Mouse (Mus musculus) spleen, postnatal 36 days (tissue): ENCODE results near the gene Cdhr2.

Experiments
- DNase-seq, 2 experiments: peaks; one replicate each; pipeline ENCODE4 v3.0.0; 2022; ENCODE audit warnings: low spot score in 2 of 2, mixed read lengths in 1 of 2

Gene Cdhr2

DNA sequence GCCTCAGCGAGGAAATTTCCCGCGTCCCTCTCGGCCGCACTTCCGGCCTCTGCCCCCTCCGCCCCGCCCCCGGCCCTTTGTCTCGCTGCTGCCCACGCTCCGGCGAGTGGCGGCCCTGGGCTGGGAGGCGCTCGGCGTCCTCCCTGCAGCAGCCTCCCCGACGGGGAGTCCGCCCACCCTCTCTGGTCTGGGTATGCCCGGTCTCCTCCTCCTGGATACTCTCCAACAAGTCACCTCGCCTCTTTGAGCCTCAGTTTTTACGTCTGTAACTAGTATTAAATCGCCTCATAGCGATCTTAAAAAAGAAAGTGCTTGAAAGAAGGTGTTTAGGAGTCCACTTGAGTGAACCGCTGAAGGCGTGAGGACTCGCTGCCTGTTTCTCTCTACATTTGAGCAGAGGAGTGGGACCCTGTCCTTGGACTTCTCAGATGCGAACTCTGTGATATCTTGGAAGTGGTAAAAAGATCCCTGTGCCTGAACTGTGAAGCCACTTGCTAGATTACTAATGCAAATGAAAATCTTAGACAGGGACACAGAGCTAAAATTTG, 48.7 kb downstream of the Cdhr2 start, which contains the start of gene Gprin1:
Gene Gprin1, minus strand, starts transcription at position 11 of the 548 bp plus-strand sequence.
- no peak for DNase-seq

DNA sequence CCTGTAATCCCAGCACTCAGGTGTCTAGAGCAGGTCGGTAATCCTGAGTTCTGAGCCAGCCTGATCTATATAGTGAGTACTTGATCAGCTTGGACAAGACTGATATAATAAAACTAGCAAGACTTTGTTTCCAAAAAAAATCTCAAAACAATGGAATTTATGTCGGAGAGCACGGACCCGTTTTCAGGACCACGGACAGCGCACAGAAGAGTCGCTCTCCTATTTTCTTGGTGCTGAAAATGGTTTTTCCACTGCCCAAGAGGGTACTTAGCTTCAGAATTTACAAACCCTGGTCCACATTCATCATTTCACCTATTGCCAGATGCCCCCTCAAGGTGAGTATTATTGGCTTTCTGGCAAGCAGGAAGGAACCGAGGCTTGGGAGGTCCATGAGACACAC, 49.4 kb downstream of the Cdhr2 start:
- DNase-seq: no peak

- no peak for DNase-seq
These were observed 51.4 kb downstream of the Cdhr2 start for GRCm38 (mm10) chr13:54752656-54753055.

- DNase-seq: no peak
These were observed 52.5 kb downstream of the Cdhr2 start for GRCm38 (mm10) chr13:54753733-54754132.

DNA sequence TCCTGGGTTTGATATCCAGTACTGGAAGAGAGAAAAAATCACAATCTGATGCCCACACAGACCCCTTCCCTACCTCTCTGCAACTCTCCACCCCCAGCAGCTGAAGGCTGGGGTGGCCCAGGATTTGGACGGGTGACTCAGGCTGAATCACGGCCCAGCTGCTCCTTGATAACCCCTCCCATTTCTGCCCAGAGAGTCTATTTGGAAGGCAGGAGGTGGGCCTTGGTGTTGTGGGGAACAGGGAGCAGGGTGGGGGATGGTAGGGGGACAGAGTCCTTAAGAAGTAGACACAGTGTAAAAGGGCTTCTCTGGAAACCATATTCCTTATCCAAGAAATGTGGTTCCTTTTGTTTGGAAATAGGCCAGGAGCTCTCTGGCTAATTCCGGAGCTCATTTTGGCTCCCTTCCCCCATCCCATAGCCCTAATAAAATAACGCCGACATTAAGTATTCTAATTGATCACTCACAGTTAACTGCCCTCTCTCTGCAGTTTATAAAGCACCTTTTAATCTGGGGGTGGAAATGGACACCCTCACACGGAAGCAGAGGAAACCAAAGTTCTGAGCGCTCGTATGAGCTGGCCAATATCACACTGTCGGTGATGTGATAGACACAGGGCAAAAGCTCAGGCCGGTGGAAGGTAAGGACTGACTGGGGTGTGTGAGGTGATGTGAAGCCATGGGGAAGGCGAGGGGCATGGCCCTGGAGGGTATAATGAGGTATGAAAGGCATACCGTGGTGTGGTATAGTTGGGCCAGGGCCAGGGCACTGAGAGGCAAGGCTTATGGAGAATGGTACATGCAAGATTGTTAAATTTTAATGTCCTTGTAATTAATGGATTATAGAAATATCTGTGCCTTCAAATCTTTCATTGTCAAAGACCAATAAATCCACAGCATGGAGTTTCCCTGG, 53.2 kb downstream of the Cdhr2 start:
- DNase-seq: no peak

- no peak for DNase-seq
These were observed 54.1 kb downstream of the Cdhr2 start for GRCm38 (mm10) chr13:54755201-54755830.

DNA sequence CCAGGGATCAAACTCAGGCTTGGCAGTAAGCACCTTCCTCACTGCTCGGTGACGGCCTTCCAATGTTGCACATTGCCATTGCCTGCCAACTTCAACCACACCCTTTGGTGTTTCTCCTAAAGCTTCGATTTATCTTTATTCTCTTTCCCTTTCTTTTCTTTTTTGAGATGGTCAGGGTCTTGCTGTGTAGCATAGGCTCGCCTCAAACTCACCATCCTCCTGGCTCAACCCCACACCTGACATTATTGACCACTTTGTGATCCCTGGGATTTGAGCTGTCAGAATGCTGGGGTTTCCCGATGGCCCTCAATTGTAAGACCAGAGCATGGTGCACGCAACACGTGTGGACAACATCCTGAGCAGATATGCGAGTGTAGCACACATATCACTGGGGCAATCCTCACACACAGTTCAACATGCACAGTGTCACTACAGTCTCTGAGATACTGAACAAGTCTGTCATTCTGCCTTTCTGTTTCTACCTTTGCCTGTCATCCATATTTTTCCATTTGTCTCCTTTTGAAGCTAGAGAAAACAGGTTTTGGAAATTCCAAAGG, 55.0 kb downstream of the Cdhr2 start:
- DNase-seq: no peak

- DNase-seq: no peak
These were observed 56.0 kb downstream of the Cdhr2 start for GRCm38 (mm10) chr13:54757093-54757830.

- DNase-seq: peak; percentile 19 to 22
These were observed 56.9 kb downstream of the Cdhr2 start for GRCm38 (mm10) chr13:54758045-54758755.

DNA sequence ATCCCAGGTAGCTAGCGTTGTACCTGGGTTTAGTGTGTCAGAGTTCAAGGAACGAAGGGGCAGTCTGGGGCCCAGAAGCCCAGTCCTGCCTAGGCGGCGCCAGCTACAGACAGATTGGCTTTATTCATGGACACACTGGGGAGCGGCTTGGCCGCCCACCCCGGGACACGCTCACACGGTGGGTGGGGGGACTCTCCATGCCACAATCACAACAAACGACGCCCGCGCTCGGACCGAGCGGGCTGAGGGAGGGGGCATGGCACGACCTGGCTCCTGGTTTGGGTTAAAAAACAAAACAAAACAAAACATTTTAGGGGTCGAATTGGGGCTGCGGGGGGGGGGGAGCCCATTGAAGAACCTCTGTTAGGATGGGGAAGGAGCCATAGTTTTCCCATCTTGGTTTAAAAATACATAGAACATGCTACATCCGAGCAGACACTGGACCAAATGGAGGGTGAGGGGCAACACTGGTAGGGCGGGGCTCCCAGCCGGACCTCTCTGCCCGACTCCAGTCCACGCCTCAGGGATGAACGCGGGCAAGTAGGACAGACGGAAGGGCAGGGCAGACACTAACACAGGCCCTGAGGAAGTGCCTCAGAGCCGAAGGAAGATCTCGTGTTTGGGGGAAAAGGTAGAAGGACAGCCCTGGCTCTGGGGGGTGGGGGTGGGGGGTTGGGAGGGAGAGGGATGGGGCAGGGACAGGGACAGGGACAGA, 57.7 kb downstream of the Cdhr2 start:
- no peak for DNase-seq

GRCm38 (mm10) chr13:54759496-54759895, 58.2 kb downstream of the Cdhr2 start:
- no peak for DNase-seq

DNA sequence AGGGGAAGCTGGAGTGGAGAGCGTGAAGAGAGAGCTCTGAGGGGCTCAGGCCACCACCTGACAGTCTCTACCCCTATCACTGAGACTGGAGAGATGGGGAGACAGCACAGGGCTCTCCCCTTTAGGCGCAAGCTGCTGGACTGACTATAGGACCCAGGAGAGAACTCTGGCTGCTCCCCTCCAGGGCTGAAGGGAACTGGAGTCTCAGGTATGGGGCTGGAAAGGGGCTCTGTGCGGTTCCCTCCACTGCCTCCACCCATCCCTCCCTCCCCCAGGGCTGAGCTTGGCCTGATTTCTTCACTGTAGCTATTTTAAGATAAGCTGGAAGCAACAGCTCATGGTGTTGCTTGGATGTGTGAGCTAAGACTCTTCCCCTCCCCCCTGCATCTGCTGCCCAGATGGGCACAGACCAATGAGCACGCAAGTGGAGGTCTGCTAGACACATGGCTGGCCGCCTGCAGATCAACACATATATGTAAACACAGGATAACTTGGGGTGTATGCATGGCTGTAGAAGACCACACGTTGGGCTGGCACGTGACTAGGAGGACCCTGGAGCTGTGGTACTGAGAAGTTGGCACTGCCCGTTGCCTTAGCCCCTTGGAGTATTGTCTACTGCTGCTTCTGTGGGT, 59.0 kb downstream of the Cdhr2 start:
- DNase-seq: no peak

DNA sequence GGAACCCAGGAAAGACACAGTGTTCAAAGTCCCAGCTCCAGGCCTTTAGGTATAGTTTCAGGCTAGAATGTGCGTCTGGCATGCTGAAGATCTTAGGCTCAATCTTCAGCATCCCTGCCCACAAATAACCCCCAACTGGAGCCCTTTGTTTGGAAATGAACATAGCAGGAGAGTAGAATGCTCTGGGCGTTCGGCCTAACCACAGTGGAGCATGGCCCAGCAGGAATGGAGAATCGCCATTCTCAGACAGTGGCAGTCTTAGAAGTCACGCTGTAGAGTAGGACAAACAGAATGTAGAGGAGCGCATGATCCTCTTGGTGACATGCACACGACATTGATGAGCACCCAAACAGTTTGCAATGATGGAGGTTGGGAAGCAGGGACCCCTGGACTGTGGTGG, 59.6 kb downstream of the Cdhr2 start:
- DNase-seq: no peak

GRCm38 (mm10) chr13:54765281-54766191, 64.3 kb downstream of the Cdhr2 start:
- DNase-seq: no peak

DNA sequence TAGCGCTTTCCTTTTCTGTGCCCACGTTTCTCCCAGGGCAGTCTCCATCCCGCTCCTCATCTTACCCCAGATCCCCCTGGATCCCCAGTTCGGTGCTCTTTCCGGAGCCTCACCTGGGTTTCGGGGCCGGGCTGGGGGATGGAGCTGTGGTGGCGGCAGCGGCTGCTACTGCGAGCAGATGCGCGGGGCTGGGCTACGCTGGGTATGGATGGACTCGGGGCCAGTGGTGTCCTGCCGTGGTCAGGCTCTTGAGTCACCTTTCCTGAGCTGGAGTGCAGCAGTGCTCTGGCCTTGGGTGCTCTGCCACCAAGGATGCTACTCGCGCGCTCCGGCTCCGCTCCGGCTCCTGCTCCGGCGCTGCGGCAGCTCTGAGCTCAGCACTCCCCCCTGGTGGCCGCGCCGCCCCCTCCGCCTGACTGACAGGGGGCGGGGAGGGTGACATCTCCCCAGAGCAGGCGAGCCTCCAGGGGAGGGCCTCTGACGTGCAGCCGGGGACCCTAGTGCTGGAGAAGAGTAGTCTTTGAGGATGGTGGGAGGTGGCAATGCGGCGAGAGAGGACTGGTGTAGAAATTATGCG, 65.0 kb downstream of the Cdhr2 start, which contains the start of gene Sncb:
Gene Sncb, minus strand, starts transcription at position 404 of the 577 bp plus-strand sequence.
- DNase-seq: peak; percentile 17 to 32

GRCm38 (mm10) chr13:54767012-54767411, 65.8 kb downstream of the Cdhr2 start:
- DNase-seq: no peak

DNA sequence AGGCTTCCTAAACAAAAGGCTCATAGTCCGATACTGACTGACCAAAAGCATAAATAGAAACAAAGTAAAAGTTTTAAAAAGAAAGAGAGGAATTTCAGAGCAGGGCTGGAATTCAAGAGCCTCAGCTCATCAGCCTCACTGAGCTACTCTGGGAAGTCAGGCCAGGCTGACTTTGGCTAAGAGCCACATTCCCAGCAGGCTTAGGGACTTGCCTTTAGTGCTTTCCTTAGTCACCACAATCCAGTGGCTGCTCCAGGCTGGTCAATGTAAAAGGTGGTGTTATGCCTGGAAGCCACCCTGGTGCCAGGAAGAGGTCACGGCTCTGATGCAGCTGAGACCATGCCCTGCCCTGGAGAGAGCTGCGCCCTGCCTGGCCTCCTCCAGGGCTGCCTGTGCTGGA, 79.3 kb downstream of the Cdhr2 start:
- DNase-seq: no peak

DNA sequence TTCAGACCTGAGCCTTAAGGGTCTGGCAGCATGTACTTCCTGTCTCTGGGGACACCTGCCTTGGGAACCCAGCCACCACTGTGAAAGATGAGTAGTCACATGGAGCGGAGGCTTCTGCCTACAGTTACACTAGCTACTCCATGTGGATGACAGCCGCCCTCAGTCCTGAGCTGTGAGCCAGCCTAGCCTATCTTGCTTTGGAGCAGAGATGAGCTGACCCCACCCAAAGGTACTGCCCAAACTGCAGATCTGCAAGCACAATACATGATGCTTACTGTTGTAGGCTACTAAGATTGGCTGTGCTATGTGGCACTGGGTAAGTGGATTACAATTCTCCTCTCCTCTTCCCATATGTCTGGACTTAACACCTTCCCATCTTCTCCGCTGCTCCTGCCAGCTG, 79.8 kb downstream of the Cdhr2 start:
- no peak for DNase-seq
